Mouse (Mus musculus) regulatory T cell (primary cell): ENCODE measurements at regions not wholly inside any gene's neighbourhood (a gene's known extent, or its start where the extent isn't known, plus 50 kb on each side); places are given as distances from the start of the nearest gene placed in this dataset.
"Not testable (repeated sequence)": the region's sequence is repeated elsewhere in the genome, so short reads cannot be mapped to it uniquely, and the experiment has no call there.

Experiments used
- in situ Hi-C: fragments of 300-600 bp; cut with MboI, MseI; formaldehyde crosslinking; loops from one replicate; pipeline ENCODE4 v1.15.1; 2025; ENCODE audit warnings: high pct_unique_total_duplicates

DNA sequence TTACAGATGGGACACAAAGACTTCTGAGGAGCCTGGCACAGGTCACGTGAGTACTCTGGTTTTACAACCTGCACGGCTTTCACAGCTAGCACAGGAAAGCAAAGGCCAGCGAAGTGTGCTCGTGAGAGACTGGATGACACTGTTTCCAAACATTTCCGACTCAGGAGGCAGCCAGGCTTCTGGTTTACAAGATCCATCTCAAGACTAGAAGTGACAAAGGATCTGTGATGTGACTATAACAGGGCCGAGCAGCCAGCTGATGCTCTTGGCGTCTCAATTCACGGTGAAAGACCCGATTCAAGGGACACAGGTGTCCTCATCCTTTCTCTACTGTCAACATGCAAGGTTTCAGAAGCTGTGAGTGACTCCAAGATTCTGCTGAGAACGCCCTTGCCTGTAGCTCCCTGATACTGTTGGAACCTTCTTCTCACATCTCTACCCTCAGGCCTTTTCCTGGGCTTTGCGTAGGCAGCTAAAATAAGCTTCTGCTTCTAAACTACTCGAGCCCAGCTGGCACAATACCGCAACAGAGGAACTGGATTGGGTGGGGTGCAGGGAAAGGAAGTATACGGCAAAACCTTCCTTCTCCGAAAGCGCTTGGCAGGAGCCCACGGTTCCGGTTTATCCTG is 300.3 kb downstream of the Abcc12 start:
- in situ Hi-C loops: no loop called here

- in situ Hi-C loops: no loop called here
Measured at GRCm38 (mm10) chr8:86275699-86276098, 304.8 kb downstream of the Abcc12 start.

- in situ Hi-C loops: no loop called here
Measured at GRCm38 (mm10) chr8:86273811-86274210, 306.7 kb downstream of the Abcc12 start.

GRCm38 (mm10) chr8:86272626-86273025 is 307.9 kb downstream of the Abcc12 start:
- in situ Hi-C loops: no loop called here

DNA sequence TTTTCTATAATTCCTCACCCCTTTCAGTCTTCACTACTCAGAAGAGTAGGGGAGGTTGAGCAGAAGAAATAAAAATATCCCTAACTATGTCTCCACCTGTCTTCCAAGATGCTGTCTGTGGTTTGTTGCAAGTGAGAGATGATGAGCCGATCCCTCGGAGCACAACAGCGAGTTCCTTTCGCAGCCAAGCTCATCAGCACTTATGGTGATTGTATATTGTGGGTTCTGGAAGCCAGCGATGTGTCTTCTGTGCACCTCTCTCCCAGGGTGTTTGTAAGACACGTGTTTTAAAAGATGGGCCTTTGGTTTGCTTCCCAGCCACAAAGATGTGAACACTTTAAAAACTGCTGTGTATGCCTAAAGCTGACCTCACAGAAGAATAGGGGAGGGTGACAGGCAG is 309.0 kb downstream of the Abcc12 start:
- in situ Hi-C loops: no loop called here

- in situ Hi-C loops: no loop called here
Measured at GRCm38 (mm10) chr8:86258011-86258410, 322.5 kb downstream of the Abcc12 start.

- in situ Hi-C loops: no loop called here
Measured at GRCm38 (mm10) chr8:86255431-86255830, 325.1 kb downstream of the Abcc12 start.

DNA sequence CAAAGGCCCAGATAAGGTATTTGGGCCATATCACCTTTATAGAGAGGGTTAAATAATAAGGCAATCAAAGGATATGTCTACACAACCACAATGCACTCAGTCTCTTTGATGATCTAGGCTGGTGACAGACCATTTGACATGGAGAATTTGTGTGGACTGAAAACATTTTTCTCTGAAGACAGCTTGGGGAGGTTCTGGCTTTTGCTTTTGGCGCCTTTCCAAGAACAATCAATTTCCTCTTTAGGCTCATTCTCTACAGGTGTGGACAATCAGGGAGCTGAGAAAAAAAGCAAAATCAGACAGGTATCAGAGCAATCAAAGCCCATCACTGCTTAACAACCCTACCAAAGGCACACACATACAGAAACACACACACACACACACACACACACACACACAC is 325.8 kb downstream of the Abcc12 start:
- in situ Hi-C loops: no loop called here

DNA sequence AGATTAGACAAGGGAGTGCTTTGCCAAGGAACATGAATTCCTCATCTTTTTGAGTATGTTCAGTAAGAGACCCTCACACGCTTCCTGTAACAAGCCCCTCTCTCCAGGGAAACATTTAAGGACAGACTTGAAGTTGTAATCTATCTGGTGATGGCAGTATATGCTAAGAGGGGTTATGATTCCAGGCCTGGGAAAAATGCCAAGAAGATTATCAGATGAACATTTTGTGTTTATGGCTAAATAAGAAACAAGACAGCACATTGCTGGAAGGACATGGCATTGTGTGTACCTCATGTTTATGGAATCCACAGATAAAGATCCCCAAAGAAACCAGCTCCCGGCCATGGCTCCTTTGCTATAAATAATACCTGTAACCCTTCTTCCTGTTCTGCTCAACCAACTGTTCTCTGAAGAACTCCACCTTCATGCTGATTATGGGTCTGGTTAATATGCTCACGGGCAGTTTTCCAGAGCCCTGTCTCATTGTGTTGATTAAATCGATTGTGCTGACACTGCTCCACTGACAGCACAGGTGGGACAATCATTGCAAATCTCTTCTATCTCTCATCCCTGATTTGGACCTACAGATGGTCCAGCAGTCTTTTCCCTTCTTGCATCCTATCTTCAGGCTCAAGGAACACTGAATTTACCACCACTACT is 327.7 kb downstream of the Abcc12 start:
- in situ Hi-C loops: no loop called here

DNA sequence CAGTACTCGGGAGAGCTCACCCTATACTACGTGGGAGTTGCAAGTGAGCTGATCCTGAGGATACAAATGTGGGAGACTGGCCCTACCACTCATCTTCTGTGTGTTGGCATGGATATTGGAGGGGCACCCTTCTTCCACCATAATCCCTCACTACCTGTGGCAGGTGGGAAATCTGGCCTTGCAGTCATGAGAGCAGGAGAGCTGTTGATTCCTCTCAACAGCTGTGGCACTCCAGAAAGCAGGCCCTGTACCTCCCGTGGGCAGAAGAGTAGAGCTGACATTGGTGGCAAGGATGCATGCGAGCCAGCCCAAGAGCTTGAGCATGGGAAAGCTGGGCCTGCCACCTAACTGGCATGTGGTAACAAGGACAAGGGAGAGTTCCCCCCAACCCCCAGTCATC is 345.8 kb downstream of the Abcc12 start:
- in situ Hi-C loops: no loop called here

- in situ Hi-C loops: not testable (repeated sequence)
Measured at GRCm38 (mm10) chr8:86231994-86232393, 348.5 kb downstream of the Abcc12 start.

DNA sequence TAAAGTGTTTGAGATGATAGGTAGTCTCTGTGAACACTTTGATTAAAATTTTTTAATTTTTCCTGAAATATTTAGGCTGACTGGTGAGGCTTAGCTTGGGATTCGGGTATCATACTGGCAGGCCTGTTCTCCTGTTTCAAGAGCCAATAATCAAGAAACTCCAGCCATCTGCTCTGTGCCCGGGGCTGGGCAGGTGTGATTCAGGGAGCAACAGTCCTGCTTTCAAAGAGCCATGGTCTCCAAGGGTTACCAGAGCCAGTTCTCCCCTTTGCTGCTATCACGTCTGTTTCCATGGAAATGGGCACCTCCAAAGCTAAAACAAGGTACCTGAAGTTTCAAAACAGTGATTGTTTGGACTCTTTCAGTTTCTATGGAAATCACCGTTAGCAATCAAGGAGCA is 355.6 kb downstream of the Abcc12 start:
- in situ Hi-C loops: no loop called here

DNA sequence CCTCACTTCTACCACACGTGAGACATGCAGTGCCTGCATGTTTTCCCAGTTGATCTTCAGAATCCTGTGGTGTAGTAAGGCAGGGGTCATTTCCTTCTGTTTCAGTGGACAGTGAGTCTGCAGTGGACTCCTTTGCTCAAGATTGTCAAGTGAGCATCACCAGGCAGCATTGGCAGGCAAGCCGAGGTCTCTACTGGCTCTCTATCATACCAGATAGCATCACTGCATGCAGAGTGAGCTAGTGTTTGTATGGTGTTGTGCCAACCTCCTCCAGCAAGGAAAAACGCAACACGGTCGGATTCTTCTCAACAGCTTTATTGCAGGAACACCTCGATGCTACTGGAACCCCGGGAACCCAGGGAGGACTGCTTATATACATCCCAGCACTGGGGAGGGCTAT is 357.8 kb downstream of the Abcc12 start:
- in situ Hi-C loops: no loop called here

DNA sequence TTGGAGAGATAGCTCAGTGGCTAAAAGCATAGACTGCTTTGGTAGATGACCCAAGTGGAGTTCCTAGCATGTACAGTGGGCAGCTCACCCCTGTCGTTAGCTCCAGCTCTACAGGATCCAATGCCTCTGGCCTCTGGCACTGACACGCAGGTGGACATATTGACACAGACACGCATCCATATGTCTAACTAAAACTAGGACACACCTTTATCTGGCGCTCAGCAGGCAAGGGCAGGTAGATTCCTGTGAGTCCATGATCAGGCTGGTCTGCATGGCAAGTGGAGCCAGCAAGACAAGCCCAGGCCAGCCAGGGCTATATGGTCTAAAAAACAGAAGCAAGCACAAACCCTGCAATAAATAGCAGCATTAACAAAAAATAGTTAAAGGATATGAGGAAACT is 358.3 kb downstream of the Abcc12 start:
- in situ Hi-C loops: no loop called here

- in situ Hi-C loops: no loop called here
Measured at GRCm38 (mm10) chr8:86214399-86214798, 366.1 kb downstream of the Abcc12 start.

GRCm38 (mm10) chr8:86212461-86212860 is 368.0 kb downstream of the Abcc12 start:
- in situ Hi-C loops: no loop called here

DNA sequence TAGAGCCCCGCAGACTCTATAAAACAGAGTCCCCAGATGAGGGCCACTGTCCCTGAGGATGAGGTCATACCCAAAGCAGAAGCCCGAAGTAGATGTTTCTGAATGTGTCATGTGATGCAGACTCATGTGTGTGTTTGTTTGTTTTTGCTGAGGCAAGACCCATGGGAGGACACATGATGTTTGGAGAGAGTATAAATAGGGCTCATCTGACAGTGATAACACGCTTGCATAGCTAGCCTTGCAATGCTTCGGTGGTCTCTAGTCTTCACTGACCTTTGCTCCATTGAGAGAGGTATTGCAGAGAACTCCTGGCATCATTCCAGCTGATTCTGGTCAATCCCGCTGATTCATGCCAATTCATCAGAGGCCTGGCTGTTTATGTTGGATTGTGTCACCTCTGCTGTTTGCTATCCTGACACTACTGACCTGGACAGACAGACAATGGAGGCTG is 368.1 kb downstream of the Phkb start:
- in situ Hi-C loops: no loop called here

DNA sequence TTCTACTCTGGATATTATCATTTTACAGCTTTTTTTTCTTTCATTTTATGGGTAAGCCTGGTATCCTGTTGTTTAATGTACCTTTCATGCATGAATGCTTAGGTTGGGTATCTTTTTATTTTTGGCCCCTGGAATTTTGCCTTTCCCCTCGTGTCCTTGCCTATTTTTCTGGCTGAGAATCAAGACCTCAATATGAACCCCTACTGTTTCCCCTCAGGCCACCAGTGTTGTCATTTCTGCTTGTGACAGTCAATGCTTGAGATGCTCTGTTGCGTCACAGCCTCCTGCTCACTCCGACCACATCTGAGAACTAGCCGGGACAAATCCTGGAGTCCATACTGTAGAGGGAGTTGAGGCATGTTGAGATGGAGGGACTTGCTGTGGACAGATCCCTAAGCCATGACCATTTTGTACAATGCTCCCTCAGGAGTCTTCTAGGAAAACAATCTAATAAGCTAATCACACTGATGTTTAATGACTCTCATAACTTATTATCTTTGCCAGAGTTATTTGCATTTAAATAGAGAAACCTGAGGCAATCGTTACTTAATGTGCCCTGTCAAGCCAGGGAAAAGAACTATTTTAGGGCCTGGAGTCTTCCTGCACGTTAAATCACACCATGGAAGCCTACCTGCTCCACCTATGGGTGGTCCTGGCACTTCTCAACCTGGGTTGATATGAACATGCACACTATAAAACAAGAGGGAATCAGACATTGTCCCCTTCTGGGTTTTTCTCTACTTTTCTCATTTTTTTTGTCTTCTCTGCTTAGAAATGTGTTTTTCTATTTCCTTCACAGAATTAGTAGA is 363.9 kb downstream of the Phkb start:
- in situ Hi-C loops: no loop called here

GRCm38 (mm10) chr8:86203107-86203506 is 362.3 kb downstream of the Phkb start:
- in situ Hi-C loops: no loop called here

- in situ Hi-C loops: no loop called here
Measured at GRCm38 (mm10) chr8:86201830-86202229, 361.1 kb downstream of the Phkb start.

GRCm38 (mm10) chr8:86192262-86192661 is 351.5 kb downstream of the Phkb start:
- in situ Hi-C loops: loop anchor here (5.0 kb wide), 1 partner anchor 50 kb away; no protein-coding TSS in a partner anchor

GRCm38 (mm10) chr8:86184671-86185070 is 343.9 kb downstream of the Phkb start:
- in situ Hi-C loops: no loop called here

DNA sequence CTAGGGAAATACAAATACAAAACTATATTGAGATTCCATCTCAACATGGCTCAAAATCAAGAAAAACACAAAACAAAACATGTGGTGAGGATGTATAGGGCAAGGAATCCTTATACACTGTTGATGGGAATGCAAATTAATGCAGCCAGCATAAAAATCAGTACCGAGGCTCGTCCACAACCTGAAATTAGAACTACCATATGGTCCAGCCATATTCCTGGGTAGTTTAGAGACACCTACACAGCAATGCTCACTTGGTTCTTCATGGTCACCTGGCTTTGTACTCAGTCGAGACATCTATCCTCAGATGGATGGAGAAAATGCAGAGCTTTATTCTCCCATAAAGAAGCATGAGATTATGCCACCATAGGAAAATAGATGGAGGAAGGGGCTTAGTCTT is 340.0 kb downstream of the Phkb start:
- in situ Hi-C loops: no loop called here
